Comparison of ENCODE assay signal across 8 mouse cellular contexts in genomic region chr4:75562480-75562879, GRCm38 (mm10).
DNase-seq lines count a peak whose midpoint lies in the region; ATAC-seq lines count a peak whose summit lies in the region.

No protein-coding gene starts in this region.

- H3K36me3 ChIP-seq in hindbrain, embryonic 10.5 days: no peaks in the 10 kb centered on the region
- no peaks in the 10 kb centered on the region for H3K36me3 ChIP-seq in midbrain, embryonic 14.5 days (ENCODE audit: control insufficient read depth, insufficient read depth, low read length)

- 0 out of 2 replicates have a peak overlapping the region, but pooled peaks have one; percentile 12 for H3K27ac ChIP-seq in hindbrain, embryonic 10.5 days
- 0 out of 2 replicates have a peak overlapping the region, but pooled peaks have one; percentile 32 for H3K27ac ChIP-seq in midbrain, embryonic 14.5 days (replicated peaks; ENCODE audit: low read depth, low read length)

- H3K4me2 ChIP-seq in midbrain, embryonic 14.5 days (ENCODE audit: low read length): no peak overlapping the region

- peak; percentile 14 for DNase-seq in Muller cell, postnatal 12 days (ENCODE audit: inconsistent ontology term)
- DNase-seq in cerebellum, adult 8-10 months: peak; percentile 22
- peak; percentile 6 for DNase-seq in hindbrain, embryonic 10.5 days (ENCODE audit: low spot score)
- peak; percentile 65 for DNase-seq in midbrain, embryonic 14.5 days
- no peak for DNase-seq in natural killer cell, adult 2 months (ENCODE audit: low spot score in 2 of 2)
- no peak for DNase-seq in kidney, postnatal 25 days
- no peak for DNase-seq in ovary, postnatal 10 days (ENCODE audit: low spot score)

- H3K4me3 ChIP-seq in hindbrain, embryonic 10.5 days: no peak overlapping the region
- H3K4me3 ChIP-seq in midbrain, embryonic 14.5 days (replicated peaks; ENCODE audit: low read depth, low read length): no peak overlapping the region

- H3K27me3 ChIP-seq in hindbrain, embryonic 10.5 days (ENCODE audit: insufficient read depth, poor library complexity, severe bottlenecking): no peaks in the 10 kb centered on the region
- H3K27me3 ChIP-seq in midbrain, embryonic 14.5 days (ENCODE audit: control insufficient read depth, insufficient read depth, low read length): no peaks in the 10 kb centered on the region

- ATAC-seq in midbrain, embryonic 14.5 days (ENCODE audit: low FRiP score, low TSS enrichment): peak; percentile 83
- no peak for ATAC-seq in inflammation-experienced regulatory T-cells, adult 6 months

- H3K4me1 ChIP-seq in hindbrain, embryonic 10.5 days (replicated peaks): peaks cover 17% of the 10 kb centered on the region
- no peaks in the 10 kb centered on the region for H3K4me1 ChIP-seq in midbrain, embryonic 14.5 days (ENCODE audit: control insufficient read depth, insufficient read depth, low read length)

- no peaks in the 10 kb centered on the region for H3K9me3 ChIP-seq in hindbrain, embryonic 10.5 days
- no peaks in the 10 kb centered on the region for H3K9me3 ChIP-seq in midbrain, embryonic 14.5 days (ENCODE audit: control insufficient read depth, low read length)

- WGBS in hindbrain, embryonic 10.5 days: 8% methylated on average over 4 of the region's 4 CpGs
- WGBS in midbrain, embryonic 14.5 days: 2% methylated on average over 4 of the region's 4 CpGs

- no peak overlapping the region for H3K9ac ChIP-seq in midbrain, embryonic 14.5 days (replicated peaks; ENCODE audit: low read length)

Comparison
In these comparisons a context has a peak if more than half of its experiments do, and no peak if none do; other contexts are left out.
1. DNase-seq: peak in Muller cell, postnatal 12 days (single experiment), cerebellum, adult 8-10 months (single experiment), hindbrain, embryonic 10.5 days (single experiment) and midbrain, embryonic 14.5 days (single experiment); none in natural killer cell, adult 2 months (0 of 2), kidney, postnatal 25 days (0 of 2) and ovary, postnatal 10 days (single experiment).